Mouse (Mus musculus) right cerebral cortex, postnatal 25 days (tissue): ENCODE measurements at regions not wholly inside any gene's neighbourhood (a gene's known extent, or its start where the extent isn't known, plus 50 kb on each side); places are given as distances from the start of the nearest gene placed in this dataset.
A peak's percentile ranks its signal among the peaks of the same experiment; 100 is the strongest.

Experiments used
- DNase-seq: peaks from one replicate; pipeline ENCODE4 v3.0.0; 2022

GRCm38 (mm10) chr2:74463407-74463806 is 115.8 kb downstream of the Lnpk start:
- DNase-seq = no peak

- DNase-seq = no peak
These were observed 117.9 kb downstream of the Lnpk start for GRCm38 (mm10) chr2:74461211-74461844.

GRCm38 (mm10) chr2:74454431-74454830 is 124.8 kb downstream of the Lnpk start:
- no peak for DNase-seq

GRCm38 (mm10) chr2:74452679-74453078 is 126.6 kb downstream of the Lnpk start:
- no peak for DNase-seq

- no peak for DNase-seq
These were observed 127.7 kb downstream of the Lnpk start for GRCm38 (mm10) chr2:74451578-74451977.

- DNase-seq = no peak
These were observed 128.2 kb downstream of the Lnpk start for GRCm38 (mm10) chr2:74451038-74451437.

- no peak for DNase-seq
These were observed 129.0 kb downstream of the Lnpk start for GRCm38 (mm10) chr2:74450064-74450765.

GRCm38 (mm10) chr2:74435184-74435911 is 143.9 kb downstream of the Lnpk start:
- DNase-seq = no peak

GRCm38 (mm10) chr2:74426746-74427145 is 152.5 kb downstream of the Lnpk start:
- DNase-seq = peak; percentile 21

GRCm38 (mm10) chr2:74424726-74425125 is 154.5 kb downstream of the Lnpk start:
- DNase-seq = peak; percentile 61

GRCm38 (mm10) chr2:74416097-74416496 is 163.1 kb downstream of the Lnpk start:
- DNase-seq = no peak

GRCm38 (mm10) chr2:74414721-74415120 is 164.5 kb downstream of the Lnpk start:
- DNase-seq = no peak

GRCm38 (mm10) chr2:74409856-74410404 is 169.3 kb downstream of the Lnpk start:
- DNase-seq = peak; percentile 28

GRCm38 (mm10) chr2:74404493-74404892 is 174.7 kb downstream of the Lnpk start:
- no peak for DNase-seq

GRCm38 (mm10) chr2:74391064-74391463 is 188.2 kb downstream of the Lnpk start:
- DNase-seq = no peak

- peak; percentile 7 for DNase-seq
These were observed 191.2 kb downstream of the Lnpk start for GRCm38 (mm10) chr2:74388078-74388477.

GRCm38 (mm10) chr2:74384918-74385317 is 194.3 kb downstream of the Lnpk start:
- DNase-seq = no peak

GRCm38 (mm10) chr2:74380574-74381287 is 198.5 kb downstream of the Lnpk start:
- no peak for DNase-seq

- no peak for DNase-seq
These were observed 200.5 kb downstream of the Lnpk start for GRCm38 (mm10) chr2:74378709-74379108.

GRCm38 (mm10) chr2:74373938-74374337 is 205.3 kb downstream of the Lnpk start:
- DNase-seq = no peak

- no peak for DNase-seq
These were observed 206.2 kb downstream of the Lnpk start for GRCm38 (mm10) chr2:74373056-74373455.

- DNase-seq = no peak
These were observed 216.0 kb downstream of the Lnpk start for GRCm38 (mm10) chr2:74363255-74363654.

GRCm38 (mm10) chr2:74354591-74354990 is 224.6 kb downstream of the Lnpk start:
- peak; percentile 37 for DNase-seq
